Mouse (Mus musculus) heart, postnatal 0 days (tissue): ENCODE measurements around the gene Pcdh10.

Experiments
- CTCF ChIP-seq: IDR thresholded peaks from 2 replicates; pipeline ENCODE4 v1.5.1; 2016; ENCODE audit warnings: antibody characterized with exemption, control low read depth, low read depth
- EP300 ChIP-seq: IDR thresholded peaks from 2 replicates; pipeline ENCODE4 v1.6.1; 2016; ENCODE audit warnings: antibody characterized with exemption, low read depth

- TF ChIP-seq CTCF (no peak), EP300 (no peak)
These were observed 1.4 kb downstream of the Pcdh10 start for GRCm38 (mm10) chr3:45379541-45379971.
